Mouse (Mus musculus): ENCODE results near the gene Arap2.

Gene Arap2

DNA sequence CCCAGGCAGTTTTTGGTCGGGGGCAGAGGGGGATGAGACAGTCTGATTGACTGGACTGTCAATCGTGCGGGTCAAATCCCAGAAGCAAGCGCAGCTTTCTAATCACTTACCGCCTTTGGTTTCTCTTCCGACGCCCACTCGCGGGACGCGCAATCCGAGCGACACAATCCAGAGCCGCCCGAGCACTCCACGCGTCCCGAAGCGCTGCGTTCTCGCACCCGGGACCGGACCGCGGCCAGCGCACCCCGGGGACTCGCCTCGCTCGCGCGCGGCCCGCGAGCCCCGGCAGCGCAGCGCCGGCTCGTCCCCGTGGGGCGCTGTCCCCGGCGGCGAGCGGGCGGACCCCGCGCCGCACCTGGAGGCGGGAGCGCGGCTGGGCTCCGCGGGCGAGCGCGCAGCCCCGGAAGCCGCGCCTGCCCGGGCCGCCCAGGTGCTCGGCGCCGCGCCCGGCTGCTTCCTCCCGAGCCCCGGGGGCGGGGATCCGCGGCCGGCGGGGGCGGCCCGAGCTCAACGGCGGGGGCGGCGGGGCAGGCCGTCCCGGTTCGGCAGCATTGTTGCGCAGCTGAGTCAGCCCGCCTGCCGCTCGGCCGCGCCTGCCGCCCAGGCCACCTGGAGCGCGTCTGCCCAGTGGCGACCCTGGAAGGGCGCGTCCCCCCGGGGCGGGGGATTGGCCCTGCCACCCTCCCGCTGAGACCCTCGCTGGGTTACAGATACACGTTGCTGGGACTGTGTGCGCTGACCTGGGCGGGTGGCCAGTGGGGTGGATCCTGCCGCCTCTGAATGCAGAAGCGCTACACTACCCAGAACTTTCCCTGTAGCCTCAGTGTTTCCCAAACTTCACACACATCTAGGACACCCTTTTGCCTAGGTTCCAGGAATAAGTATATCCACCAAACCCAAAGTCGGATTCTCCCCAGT, at the start of gene Arap2:
TSS of gene Arap2 (minus strand) at position 376 of the 918 bp plus-strand sequence.
- DNase-seq (ENCODE audit: low read depth, low spot score), result no peak

DNA sequence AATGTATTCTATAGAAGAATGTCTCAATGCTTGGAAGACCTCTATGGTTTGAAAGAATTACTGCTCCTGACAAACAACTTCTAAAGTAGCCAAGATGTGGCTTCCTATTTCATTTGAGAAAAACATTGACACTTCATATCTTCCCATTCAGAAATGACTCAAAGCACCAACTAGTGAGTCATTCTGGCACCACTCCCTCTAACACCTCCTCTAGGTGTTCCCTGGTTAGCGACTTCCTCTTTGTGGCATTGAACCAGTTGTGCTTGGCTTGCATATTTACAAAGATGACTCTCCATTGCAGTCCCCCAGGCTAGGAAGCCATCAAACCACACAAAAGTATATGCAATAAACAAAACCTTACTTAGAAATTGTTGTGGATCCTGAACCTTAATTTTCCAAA, 49.8 kb upstream of the Arap2 start:
- no peak for DNase-seq (ENCODE audit: low read depth, low spot score)

DNA sequence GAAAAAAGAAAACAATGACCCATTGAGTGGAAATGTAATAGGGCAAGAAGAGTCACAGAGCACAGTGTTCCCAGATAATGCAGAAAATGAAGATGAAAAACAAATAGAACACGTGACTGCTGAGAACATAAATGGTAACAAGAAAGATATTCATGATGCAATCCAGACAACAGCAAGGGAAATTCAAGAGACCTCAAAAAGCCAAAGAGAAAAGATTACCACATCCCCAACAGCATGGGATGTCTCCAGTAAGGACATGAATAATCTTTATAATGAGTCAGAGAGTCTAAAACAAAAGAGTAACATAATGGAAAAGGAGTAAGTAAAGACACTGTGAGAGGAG, 48.1 kb upstream of the Arap2 start:
- no peak for DNase-seq (ENCODE audit: low read depth, low spot score)

DNA sequence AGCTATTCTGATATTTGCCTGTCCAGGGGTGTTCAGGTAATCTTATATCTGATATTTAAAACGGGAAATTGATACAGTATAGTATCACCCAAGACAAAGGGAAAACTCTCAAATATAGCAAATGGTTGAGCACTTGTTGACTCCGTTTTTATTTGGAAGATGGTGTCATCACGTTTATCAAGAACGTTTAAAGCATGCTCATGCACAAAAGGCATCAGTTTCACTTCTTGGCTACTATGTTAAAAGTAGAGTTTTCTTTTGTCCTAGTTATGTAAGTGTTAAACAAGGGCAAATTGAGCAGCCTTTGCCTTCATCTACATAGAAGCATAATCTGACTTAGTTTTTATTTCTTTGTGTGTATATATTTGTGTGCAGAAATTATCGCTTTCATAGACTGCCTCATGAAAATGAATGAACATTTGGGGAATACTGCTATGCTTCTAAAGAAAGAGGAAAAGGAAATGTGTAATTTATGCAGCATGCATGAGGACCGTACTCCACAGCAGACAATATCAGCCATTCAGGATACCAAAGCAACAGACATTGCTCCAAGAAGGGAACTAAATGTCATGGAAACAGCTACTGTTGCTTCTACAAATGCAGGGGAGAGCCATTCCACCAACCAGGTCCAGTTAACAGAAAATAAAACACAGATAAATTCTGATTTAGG, 47.6 kb upstream of the Arap2 start, which contains the start of gene Dthd1:
TSS of gene Dthd1 (plus strand) at position 422 of the 670 bp plus-strand sequence.
- no peak for DNase-seq (ENCODE audit: low read depth, low spot score)

DNA sequence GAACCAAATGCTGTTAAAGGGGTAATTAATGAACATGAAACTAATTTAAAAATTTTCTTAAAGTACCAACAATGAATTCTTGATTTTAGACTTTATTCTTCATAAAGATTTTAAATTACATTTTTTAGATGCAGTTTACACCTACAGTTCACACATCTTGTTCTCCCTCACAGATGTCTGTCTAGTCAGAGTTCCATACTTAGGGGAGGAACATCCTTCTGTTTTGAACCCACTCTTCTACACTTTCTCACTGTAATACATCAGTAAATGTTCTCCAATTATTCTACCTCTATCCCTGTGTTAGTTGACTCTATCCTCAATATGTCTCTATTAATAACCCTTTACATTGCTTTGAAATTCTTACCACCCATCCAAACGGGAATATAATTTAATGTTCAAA, 26.8 kb upstream of the Arap2 start:
- DNase-seq (ENCODE audit: low read depth, low spot score), result peak; percentile 45

DNA sequence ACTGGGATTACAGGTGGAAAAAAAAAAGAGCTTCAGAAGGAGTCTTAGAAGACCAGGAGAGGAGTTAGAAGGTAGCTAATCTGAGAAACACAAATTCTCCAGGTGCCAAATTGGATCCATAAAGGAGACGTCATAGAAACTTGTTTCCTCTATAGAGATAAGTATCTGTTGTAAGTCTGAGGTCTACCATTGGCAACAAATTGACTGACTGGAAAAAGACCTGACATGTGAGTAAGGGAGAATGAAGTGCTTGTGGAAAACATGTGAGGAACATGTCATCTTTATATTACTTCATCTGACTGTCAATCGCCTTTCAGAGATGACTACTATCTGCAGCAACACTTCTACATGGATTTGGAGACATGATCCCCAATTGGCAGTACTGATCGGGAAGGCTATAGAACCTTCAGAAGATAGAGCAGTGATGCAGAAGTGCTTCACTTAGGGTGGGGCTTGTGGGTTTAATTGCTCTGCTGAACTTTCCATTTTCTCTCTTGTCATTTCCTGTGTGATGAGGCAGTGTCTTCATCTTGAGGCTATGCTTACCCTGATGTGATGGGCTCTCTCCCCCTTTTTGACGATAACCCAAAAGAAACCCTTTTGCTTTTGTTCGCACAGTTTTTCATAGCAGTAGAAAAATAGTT, 25.1 kb upstream of the Arap2 start:
- DNase-seq (ENCODE audit: low read depth, low spot score), result no peak

DNA sequence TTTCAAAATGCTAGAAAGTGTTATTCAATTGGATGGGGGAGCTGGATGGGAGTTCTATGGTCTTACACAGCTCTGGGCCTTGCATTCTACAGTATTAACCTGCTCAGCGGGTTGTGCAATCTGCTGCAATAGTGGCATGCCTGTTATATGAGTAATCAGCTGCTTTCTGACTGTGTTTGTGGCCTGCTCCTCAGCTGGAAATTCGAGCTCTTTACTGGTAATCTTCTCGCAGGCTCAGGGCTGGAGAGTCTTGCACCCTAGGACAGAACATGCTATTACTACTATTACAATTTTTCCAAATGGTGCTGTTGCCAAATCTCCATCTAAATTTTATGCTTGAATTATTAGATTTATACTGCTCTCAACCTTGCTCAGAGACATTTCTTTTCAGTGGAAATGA, 20.9 kb upstream of the Arap2 start:
- no peak for DNase-seq (ENCODE audit: low read depth, low spot score)

DNA sequence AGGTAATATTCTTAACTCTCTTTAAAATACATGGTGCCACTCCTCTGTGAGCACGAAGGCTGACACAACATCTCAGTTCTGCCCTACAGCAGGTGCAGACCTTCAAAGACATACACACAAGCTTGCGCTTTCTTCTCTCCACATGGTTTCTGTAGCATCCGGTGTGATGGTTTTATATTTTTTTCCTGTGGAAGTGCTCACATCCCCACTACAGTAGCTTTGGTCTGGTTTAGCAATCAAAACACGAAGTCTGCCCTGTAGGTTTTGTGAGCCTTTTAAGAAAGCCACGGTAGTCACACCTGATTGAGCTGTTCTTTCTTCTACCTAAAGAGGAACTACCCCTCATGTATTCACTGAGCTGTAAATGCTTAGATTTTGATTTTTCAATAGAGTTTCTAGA, 12.7 kb upstream of the Arap2 start:
- no peak for DNase-seq (ENCODE audit: low read depth, low spot score)

DNA sequence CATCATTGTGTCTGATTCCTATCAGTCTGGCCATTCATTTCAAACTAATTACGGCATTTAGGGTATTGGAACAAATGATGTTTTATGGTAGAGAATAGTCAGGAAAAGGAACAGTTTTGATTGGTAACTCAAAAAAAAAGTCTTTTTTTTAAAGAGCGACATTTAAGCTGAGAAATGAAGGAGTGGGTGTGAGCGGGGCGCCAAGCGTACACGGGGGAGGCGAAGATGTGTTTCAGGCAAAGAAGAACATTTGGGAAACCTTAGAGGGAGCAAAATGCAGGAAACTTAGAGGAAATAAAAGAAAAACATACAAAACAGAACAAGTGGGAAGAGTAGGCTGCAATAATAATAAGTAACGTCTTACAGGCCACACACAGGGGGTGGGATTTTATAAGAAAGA, 11.8 kb upstream of the Arap2 start:
- no peak for DNase-seq (ENCODE audit: low read depth, low spot score)

DNA sequence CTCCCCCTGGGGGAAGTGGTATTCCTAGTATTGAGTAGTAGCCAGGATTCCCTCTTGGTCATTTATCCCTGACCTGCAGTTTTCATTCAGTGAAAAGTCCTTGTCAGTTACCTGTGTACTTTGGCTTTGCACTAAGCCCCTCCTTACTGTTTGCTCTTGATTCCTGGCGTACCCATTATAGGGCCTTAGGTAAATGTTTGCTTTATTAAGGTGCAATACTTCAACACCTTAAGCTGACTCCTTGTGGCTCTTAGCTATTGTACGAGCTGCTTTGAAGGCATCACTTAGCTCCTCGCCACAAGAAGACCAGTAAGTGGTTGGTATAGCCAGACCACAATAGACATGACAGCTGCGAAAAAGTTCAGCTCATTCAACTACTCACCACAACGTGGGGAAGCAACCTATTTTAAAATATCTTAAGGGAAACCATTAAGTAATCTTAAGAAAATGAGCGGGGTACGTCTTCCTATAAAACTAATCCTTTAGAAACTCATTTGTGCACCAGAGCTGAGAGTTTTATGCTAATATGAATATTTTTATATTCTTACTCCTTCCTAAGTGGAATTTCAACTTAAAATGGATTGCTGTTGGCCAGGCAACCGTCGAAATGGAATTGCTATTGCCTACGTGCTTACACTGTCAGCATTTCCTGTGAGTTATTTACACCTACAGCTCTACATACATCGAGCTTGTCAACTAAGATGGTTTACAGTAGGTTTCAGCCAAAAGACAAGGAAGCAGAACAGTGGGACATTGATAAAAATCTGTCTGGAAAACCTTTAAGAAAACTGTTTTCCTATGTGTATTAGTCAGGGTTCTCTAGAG, 6.0 kb upstream of the Arap2 start:
- no peak for DNase-seq (ENCODE audit: low read depth, low spot score)

DNA sequence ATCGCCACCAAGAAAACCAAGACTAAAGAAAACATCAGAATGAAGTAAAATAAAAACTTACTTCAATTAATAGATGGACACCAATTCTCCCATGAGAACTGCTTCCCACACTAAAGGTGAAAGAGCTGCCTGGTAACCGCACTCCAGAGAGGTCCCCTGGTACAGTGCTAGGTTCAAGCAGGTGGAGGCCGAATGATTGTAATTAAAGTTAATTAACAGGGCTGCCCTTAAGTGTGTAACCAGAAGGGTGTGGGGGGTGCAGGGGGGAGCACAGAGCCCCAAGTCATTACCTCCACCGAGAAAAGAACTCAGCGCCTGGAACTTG, 538 bp downstream of the Arap2 start:
- DNase-seq (ENCODE audit: low read depth, low spot score), result no peak

DNA sequence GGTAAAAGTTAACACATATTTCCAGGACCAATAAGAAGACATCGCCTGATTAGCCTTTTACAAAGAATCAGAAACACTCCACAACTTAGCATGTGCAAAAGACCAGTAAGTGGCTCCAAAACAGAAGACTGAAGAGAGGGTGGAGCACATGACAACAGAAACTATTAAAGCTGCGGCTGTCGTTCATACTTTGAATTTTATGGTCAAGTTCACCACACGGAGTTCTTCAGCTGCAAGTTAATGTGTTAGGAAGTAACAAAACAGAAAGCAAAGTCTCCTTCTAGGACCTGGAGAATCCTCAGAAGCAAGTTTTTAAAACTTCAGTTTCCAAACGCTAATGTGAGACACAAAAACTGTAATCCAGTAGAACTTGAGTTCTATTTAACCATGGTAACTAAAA, 1.8 kb downstream of the Arap2 start:
- no peak for DNase-seq (ENCODE audit: low read depth, low spot score)

DNA sequence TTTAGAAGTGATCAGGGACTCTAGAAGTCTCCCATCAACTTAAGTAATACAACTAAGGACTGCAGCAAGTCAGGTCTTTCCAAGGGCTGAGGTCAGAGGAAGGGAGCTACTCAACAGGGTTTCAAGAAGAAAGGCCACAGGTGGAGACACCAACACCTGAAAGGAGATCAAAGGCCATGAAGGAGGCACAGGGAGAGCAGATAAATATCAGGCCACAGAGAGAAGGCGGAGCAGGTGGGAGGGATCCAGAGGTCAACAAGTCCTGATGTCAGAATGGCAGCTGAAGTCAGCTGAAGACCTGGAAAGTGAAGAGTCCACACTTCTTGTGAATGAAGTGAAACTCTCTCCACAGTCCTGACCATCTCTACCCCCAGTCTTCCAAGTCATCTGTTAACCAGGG, 2.9 kb downstream of the Arap2 start:
- no peak for DNase-seq (ENCODE audit: low read depth, low spot score)

DNA sequence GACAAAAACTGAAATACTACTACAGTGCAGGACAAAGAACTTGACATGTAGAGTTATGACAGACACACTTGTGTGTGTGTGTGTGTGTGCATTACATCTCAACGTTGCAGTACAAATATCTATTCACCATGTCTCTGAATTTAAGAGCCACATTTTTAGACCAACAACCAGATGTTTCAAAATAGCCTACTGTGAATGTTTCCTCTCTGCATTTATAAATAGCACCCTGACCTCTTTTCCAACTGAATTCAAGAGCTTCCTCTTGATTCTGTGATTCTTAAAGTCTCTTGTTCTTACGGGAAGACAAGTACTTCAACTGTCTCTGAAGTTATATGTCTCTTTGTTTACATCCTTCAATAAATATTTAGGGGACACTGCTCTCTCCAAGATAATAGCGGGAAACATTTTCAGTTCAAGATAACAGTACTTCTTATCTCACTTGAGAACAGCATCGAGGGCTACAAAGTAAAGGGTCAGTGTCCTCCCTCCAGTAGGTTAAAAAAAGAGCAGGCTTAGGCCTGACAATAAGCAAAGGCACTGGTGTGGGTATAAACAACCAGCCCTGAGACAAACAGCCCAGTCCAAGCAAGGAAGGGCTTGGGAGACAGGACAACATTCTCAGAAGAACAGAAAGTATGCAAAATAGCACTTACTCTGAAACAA, 3.5 kb downstream of the Arap2 start:
- DNase-seq (ENCODE audit: low read depth, low spot score), result no peak

DNA sequence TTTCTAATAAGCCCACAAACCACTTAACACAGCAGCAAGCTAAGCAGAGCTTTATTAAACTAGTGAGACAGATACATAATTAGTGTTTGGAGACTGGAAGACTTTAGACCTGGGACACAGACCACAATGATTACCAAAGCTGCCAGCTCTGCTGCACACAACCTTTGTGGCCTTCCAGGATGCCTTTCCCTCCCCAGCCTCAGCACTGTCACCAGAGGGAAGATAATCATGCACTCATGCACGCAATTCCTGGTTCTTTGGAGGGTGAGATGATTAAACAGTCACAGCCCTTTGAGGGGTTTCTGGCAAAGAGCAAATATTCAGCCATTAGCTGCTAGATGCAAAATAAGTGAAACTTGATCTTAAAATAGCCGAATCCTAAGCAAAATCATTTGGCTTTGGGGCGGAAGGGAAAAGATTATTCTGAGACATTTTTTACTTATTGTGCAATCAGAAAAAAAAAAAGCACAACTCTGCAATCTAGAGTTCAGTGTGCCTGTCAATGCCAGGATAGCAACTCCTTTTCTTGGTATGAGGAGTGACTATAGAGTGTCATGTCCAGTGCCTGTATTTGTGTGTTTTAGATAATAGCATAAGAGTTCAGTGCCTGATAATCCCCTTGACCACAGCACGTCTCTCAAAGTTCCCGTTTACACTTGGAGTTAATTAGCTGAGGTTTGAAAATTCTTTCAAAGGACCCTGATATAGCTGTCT, 5.0 kb downstream of the Arap2 start:
- no peak for DNase-seq (ENCODE audit: low read depth, low spot score)

DNA sequence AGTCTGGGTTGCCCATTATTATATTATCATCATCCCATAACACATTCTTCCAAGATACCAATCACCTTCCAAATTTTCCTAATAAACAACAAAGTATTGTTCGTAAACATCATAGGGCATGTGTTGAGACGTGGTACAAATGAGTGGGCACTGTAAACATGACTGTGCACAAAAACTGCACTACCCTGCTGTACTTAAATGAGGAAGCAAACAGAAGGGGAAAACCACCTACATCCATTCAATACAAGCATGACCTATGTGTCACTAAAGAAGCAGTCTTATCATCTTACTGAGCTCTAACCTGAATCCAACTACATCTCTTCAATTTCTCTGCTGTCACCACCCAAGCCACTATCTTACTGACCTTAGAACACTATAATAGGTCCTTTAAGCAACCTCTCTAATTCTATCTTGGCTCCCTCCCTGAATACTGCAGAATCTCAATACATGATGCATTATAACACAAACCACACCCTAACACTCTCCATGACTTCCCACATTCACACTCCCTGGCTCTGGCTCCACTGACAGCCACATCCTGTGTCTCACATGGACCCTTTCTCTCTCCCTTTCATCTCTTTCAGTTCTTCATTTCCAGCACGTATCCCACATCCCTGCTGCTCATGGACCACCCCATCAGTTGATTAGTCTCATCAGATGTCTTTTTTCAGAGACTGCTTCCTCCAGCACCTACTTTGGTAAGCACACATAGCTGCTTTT, 10.0 kb downstream of the Arap2 start:
- DNase-seq (ENCODE audit: low read depth, low spot score), result no peak

DNA sequence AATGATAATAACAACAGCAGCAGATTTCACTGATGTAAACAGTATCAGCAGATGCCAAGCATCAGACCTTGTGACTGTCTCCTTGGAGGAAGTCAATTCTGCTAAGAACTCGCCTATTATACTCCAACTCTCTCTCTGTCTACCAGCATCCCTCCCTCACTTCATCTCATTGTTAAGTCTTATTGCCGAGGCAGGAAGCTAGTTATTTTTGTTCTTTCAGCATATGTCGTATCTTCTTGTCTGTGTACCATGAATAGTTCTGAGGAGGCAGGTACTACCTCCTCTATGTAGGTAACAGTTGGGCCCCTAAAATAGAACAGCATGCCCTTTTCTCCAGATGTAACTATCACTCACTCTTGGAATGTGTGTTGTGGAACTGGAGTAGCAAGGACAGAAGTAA, 13.0 kb downstream of the Arap2 start:
- DNase-seq (ENCODE audit: low read depth, low spot score), result peak; percentile 75

DNA sequence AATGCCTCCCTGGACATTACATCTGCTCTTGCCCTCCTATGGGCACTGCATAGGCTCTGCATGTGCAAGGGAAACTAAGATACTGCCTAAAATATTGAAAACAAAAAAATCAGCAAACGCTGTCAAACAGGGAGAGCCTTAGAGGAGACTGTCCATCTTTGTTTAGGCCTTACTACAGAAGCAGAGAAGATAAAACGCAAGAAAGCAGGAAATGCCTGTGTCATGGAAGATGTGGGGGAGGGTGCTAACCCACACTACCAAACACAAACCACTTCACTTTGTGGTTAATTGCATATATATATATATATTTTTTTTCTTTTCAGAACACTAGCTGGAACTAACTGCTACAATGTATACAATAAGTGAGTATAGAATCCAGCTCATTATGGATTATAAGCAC, 14.3 kb downstream of the Arap2 start:
- DNase-seq (ENCODE audit: low read depth, low spot score), result no peak

DNA sequence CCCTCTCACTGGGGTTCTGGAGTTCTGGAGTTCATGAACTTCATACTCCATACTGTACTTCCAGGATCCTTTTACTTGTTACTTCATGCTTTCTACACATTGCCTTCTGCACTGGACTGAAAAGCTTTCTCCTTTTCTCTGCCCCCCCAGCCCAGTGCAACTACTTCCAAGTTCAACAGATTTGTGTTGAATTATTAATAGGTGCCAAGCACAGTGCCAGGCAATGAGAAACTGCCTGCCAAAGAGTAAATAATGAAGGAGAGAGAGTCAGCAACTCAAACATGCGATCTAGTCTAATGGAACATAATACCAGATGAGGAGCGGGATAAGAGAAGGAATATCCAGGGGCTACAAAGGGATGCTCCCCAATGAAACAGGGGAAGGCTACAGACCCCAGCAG, 17.8 kb downstream of the Arap2 start:
- DNase-seq (ENCODE audit: low read depth, low spot score), result no peak
